Mouse (Mus musculus) E14TG2a.4 (cell line): ENCODE measurements around the gene Elobl.
"Not testable (repeated sequence)": the region's sequence is repeated elsewhere in the genome, so short reads cannot be mapped to it uniquely, and the experiment has no call there.

Experiments used
- H3K27me3 ChIP-seq: 2 replicates; pipeline ENCODE4 v1.6.1; 2014; ENCODE audit warnings: low read length, control low read depth; ENCODE audit not compliant: insufficient read depth
- H3K36me3 ChIP-seq: 2 replicates; pipeline ENCODE4 v1.6.1; 2014; ENCODE audit warnings: low read length, control low read depth; ENCODE audit not compliant: insufficient read depth
- H3K4me1 ChIP-seq: replicated peaks from 2 replicates; pipeline ENCODE4 v1.6.1; 2014; ENCODE audit warnings: low read depth, low read length, control low read depth
- H3K4me3 ChIP-seq: replicated peaks from 2 replicates; pipeline ENCODE4 v1.5.1; 2014; ENCODE audit warnings: mild to moderate bottlenecking, low read length
- H3K9me3 ChIP-seq: 2 replicates; pipeline ENCODE4 v1.6.1; 2014; ENCODE audit warnings: low read length, control low read depth
- CTCF ChIP-seq: conservative IDR thresholded peaks from 2 replicates; pipeline ENCODE4 v1.5.1; 2014; ENCODE audit warnings: low read length
- NANOG ChIP-seq: IDR thresholded peaks from 2 replicates; pipeline ENCODE4 v1.6.1; 2014; ENCODE audit warnings: borderline replicate concordance, low read length, mixed read lengths
- POU5F1 ChIP-seq: IDR thresholded peaks from 2 replicates; pipeline ENCODE4 v1.6.1; 2014; ENCODE audit warnings: low read length, borderline replicate concordance

Elobl gene

DNA sequence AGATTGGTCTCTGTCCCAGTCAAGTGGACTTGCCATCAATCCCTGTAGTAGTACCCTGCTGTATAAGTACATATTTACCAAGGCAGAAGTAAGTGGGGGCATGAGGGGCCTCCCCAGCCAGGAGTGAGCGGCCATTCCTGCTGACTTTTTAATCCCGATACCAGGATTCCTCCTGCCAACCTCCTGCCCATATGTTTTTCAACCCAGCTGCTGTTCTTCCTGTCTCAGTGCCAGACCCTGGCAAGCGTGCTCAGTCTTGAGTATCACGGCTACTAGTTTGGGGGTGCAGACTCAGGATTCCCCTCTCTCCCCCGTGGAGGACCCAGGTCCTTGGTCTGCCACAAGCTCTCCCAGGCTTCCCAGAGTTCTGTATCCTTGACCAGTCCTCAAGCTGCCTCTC lies 35.9 kb upstream of the Elobl start:
- no peaks in the 10 kb centered on the region for H3K9me3 ChIP-seq
- H3K4me1 ChIP-seq, result peaks cover 79% of the 10 kb centered on the region
- H3K36me3 ChIP-seq, result peaks cover 68% of the 10 kb centered on the region
- TF ChIP-seq NANOG (no peak), CTCF (no peak), POU5F1 (no peak)
- H3K27me3 ChIP-seq, result no peaks in the 10 kb centered on the region
- peak overlapping the region; percentile 96 for H3K4me3 ChIP-seq

DNA sequence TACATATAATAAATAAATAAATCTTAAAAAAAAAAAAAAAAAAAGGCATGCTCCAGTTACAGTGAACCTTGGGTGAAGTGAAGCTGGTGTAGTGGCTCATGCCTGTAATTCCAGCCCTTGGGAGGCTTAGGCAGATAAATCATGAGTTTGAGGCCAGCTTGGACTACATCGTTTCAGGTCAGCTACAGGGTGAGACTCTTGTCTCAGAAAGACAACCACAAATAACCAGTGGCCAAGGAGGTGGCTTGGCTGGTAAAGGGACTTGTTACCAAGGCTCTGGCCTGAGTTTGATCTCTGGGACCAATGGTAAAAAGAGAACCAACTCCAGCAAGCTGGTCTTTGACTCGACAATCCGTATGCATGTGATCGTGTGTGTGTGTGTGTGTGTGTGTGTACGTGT lies 35.3 kb upstream of the Elobl start:
- Histone ChIP-seq H3K4me3 (peak overlapping the region; percentile 96), H3K9me3 (no peaks in the 10 kb centered on the region), H3K36me3 (peaks cover 63% of the 10 kb centered on the region), H3K4me1 (peaks cover 79% of the 10 kb centered on the region), H3K27me3 (no peaks in the 10 kb centered on the region)
- TF ChIP-seq POU5F1 (no peak), NANOG (no peak), CTCF (no peak)

DNA sequence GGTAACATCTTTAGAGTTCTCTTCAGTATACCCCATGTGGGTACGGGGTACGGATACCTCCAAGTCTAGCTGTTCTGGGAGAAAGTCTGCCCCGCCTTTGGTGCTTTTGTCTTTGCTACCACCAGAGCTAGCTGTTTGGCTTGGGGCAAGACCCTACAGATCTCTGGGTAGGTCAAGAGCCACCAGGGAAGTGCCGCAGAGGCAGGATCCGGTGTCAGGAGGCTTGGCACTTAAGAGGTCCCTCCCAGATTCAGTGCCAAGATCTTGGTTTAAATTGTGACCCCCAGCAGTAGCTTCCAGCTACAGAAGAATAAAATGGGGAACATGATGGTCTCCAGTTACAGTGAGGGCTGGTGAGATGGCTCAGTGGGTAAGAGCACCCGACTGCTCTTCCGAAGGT lies 34.8 kb upstream of the Elobl start:
- Histone ChIP-seq H3K36me3 (peaks cover 60% of the 10 kb centered on the region), H3K4me3 (peak overlapping the region; percentile 96), H3K4me1 (peaks cover 83% of the 10 kb centered on the region), H3K9me3 (no peaks in the 10 kb centered on the region), H3K27me3 (no peaks in the 10 kb centered on the region)
- TF ChIP-seq POU5F1, result no peak
- no peak for TF ChIP-seq NANOG
- TF ChIP-seq CTCF, result no peak

GRCm38 (mm10) chr11:89000527-89000819 lies 33.7 kb upstream of the Elobl start:
- no peaks in the 10 kb centered on the region for H3K9me3 ChIP-seq
- H3K4me3 ChIP-seq, result peak overlapping the region; percentile 96
- H3K4me1 ChIP-seq, result peaks cover 83% of the 10 kb centered on the region
- no peaks in the 10 kb centered on the region for H3K27me3 ChIP-seq
- H3K36me3 ChIP-seq, result peaks cover 49% of the 10 kb centered on the region
- no peak for TF ChIP-seq NANOG
- no peak for TF ChIP-seq POU5F1
- TF ChIP-seq CTCF, result no peak

DNA sequence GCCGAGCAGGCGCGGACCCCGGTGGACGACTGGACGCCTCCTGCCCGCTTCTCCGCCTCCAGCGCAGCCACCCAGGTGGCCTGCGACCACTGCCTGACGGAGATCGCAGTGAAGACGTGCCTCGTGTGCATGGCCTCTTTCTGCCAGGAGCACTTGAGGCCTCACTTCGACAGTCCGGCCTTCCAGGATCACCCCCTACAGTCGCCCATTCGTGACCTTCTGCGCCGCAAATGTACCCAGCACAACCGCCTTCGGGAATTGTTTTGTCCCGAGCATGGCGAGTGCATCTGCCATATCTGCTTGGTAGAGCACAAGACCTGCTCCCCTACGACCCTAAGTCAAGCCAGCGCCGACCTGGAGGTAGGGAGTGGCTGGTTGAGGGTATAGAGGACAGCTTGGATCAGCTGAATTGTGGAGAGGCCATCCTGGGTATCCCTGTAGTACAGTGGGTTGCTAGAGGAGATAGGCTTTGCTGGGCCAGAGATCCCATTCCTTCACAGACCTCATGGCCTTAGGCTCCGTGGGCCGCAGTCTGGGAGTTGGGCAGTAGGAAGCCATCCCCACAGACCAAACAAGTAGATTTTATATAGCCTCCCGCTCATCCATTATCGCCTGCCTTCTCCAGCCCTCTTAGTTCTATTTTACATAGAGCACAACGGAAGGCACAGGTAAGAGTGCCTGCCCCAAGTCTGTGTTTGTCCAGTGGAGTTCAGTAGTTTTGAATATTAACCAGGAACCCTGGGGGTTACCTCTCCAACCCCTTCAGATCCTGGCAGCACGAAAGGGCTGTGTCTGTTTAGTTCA lies 33.2 kb upstream of the Elobl start:
- Histone ChIP-seq H3K4me1 (peaks cover 83% of the 10 kb centered on the region), H3K27me3 (no peaks in the 10 kb centered on the region), H3K36me3 (peaks cover 43% of the 10 kb centered on the region), H3K4me3 (peak overlapping the region; percentile 96), H3K9me3 (no peaks in the 10 kb centered on the region)
- TF ChIP-seq CTCF (no peak), NANOG (no peak), POU5F1 (no peak)

GRCm38 (mm10) chr11:88998974-88999722 lies 32.4 kb upstream of the Elobl start, which contains the start of gene Trim25:
TSS of gene Trim25 (plus strand) at chr11:88999376.
- TF ChIP-seq CTCF, result no peak
- no peak for TF ChIP-seq POU5F1
- no peak for TF ChIP-seq NANOG
- Histone ChIP-seq H3K4me1 (peaks cover 83% of the 10 kb centered on the region), H3K9me3 (no peaks in the 10 kb centered on the region), H3K27me3 (no peaks in the 10 kb centered on the region), H3K36me3 (peaks cover 35% of the 10 kb centered on the region), H3K4me3 (peak within 1 kb of the TSS; percentile 96)

DNA sequence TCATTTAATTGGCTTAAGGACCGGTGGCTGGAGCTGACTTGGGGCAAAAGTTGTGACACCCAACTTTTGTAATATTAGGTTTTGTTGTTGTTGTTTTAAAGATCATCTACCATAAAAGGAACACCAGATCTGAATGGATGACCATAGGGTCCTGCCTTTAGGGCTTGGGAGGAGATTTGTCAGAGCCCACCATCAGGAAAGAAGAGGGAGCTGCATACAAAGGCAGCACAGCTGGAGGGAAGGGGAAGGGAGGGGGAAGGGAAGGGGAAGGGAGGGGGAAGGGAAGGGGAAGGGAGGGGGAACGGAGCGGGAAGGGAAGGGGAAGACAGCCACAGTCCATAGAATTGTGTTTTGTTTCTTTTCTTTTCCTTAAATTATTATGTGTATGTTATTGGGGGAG lies 31.7 kb upstream of the Elobl start:
- peak overlapping the region; percentile 96 for H3K4me3 ChIP-seq
- H3K4me1 ChIP-seq, result peaks cover 80% of the 10 kb centered on the region
- no peaks in the 10 kb centered on the region for H3K27me3 ChIP-seq
- TF ChIP-seq NANOG (no peak), CTCF (no peak), POU5F1 (no peak)
- H3K36me3 ChIP-seq, result peaks cover 28% of the 10 kb centered on the region
- no peaks in the 10 kb centered on the region for H3K9me3 ChIP-seq

GRCm38 (mm10) chr11:88997343-88997742 lies 30.6 kb upstream of the Elobl start:
- 0 out of 2 replicates have a peak, but pooled peaks have one; percentile 7 for TF ChIP-seq CTCF
- not testable (repeated sequence) for H3K9me3 ChIP-seq

DNA sequence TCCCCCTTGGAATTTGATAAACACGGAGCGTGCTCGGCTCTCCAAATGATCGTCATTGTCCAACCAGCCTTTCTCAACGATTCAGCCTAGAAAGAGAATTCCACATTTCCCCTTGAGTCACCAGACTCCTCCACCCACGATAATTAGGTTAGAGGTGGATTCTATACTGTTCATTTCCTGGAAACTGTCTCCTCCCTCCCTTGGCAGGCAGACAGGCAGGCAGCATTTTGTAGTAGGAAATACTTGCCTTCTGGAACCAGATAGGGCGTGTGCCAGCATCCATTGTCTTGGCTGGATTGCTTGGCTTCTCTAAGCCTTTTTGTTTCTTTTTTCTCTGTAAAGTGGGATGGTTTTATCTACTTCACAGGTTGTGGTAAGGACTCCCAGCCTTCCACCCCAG lies 29.7 kb upstream of the Elobl start:
- H3K4me1 ChIP-seq, result peaks cover 66% of the 10 kb centered on the region
- no peak for TF ChIP-seq POU5F1
- no peak for TF ChIP-seq NANOG
- no peak for TF ChIP-seq CTCF
- peaks cover 12% of the 10 kb centered on the region for H3K36me3 ChIP-seq
- H3K4me3 ChIP-seq, result peak overlapping the region; percentile 60
- H3K9me3 ChIP-seq, result no peaks in the 10 kb centered on the region
- no peaks in the 10 kb centered on the region for H3K27me3 ChIP-seq

More at GRCm38 (mm10) chr11:88997343-88997742, 30.6 kb upstream of the Elobl start:
- H3K27me3 ChIP-seq, H3K4me3 ChIP-seq: not testable (repeated sequence)
- Histone ChIP-seq H3K4me1 (peaks cover 73% of the 10 kb centered on the region), H3K36me3 (peaks cover 18% of the 10 kb centered on the region)
